In genomic region chr4:133729541-133730093, GRCm38 (mm10) we compare ENCODE assay signal across 8 mouse cellular contexts. TPM values are rescaled to one million over a fixed set of nuclear protein-coding genes. Genes with fewer than 3 reads are reported as not detected.
DNase-seq lines count a peak whose midpoint lies in the region; ATAC-seq lines count a peak whose summit lies in the region.

No protein-coding gene starts in this region.

- no peaks in the 10 kb centered on the region for H3K9me3 ChIP-seq in intestine, embryonic 14.5 days (ENCODE audit: control insufficient read depth, low read length)

- H3K4me1 ChIP-seq in intestine, embryonic 14.5 days (replicated peaks; ENCODE audit: control insufficient read depth, insufficient read depth, low read length) = peaks cover 72% of the 10 kb centered on the region

- ATAC-seq in intestine, embryonic 14.5 days (replicated peaks; ENCODE audit: low FRiP score, low TSS enrichment, low read depth) = peak; percentile 85
- ATAC-seq in megakaryocyte progenitor cell, adult 5-6 weeks (replicated peaks; ENCODE audit: poor library complexity) = peak; percentile 88

- intact Hi-C loops in gastrocnemius, postnatal 14 days (cut with DNase I; ENCODE audit: low total_unique reads) = loop anchor here (10.0 kb wide), 1 partner anchor 45 kb away; no protein-coding TSS in a partner anchor
- intact Hi-C loops in left cerebral cortex, postnatal 10 days (cut with DNase I) = no loop called here

- 6% methylated on average over 16 of the region's 16 CpGs for WGBS in intestine, embryonic 14.5 days

- H3K27ac ChIP-seq in intestine, embryonic 14.5 days (ENCODE audit: low read depth) = peak overlapping the region; percentile 85

- H3K9ac ChIP-seq in intestine, embryonic 14.5 days (ENCODE audit: low read length) = no peak overlapping the region

- peak overlapping the region; percentile 40 for H3K4me2 ChIP-seq in intestine, embryonic 14.5 days (ENCODE audit: low read length)

- DNase-seq in adrenal gland, adult (ENCODE audit: inconsistent age in 2 of 2, low spot score in 1 of 2) = peak; percentile 84 to 94
- DNase-seq in embryo, embryonic 10.5 days (ENCODE audit: low spot score) = peak; percentile 87
- DNase-seq in gastrocnemius, postnatal 14 days = peak; percentile 80
- peak; percentile 85 for DNase-seq in intestine, embryonic 14.5 days (ENCODE audit: low spot score)
- DNase-seq in left cerebral cortex, postnatal 10 days (ENCODE audit: extremely low spot score in 1 of 2, low spot score in 2 of 2) = peak; percentile 87 to 93
- DNase-seq in right cerebral cortex, postnatal 36 days (ENCODE audit: low spot score in 2 of 2) = peak; percentile 83 to 91
- peak; percentile 72 for DNase-seq in yolk sac, embryonic 10.5 days (ENCODE audit: low spot score)

- H3K4me3 ChIP-seq in intestine, embryonic 14.5 days (ENCODE audit: low read depth, low read length) = peak overlapping the region; percentile 6; the same call in 1 of the 2 replicates

- H3K27me3 ChIP-seq in intestine, embryonic 14.5 days (replicated peaks; ENCODE audit: control insufficient read depth, insufficient read depth, low read length) = no peaks in the 10 kb centered on the region

- peaks cover 13% of the 10 kb centered on the region for H3K36me3 ChIP-seq in intestine, embryonic 14.5 days (ENCODE audit: control insufficient read depth, insufficient read depth, low read length)

RNA-seq across cellular contexts. Expression of gene Arid1a, which starts 27.0 kb away (rescaled TPM):
- total RNA-seq in gastrocnemius, postnatal 14 days (2021) = 10 to 100 TPM; 22.3 to 27.3 TPM
- polyA plus RNA-seq in intestine, embryonic 14.5 days (2014; fragmentation: Nextera tagmentation; extraction: Ambion mirVana) = 40.3 and 40.5 TPM in 2 replicates
- total RNA-seq in left cerebral cortex, postnatal 10 days (2021) = 10 to 100 TPM; 76.0 to 76.8 TPM
- total RNA-seq in megakaryocyte progenitor cell, adult 5-6 weeks (2015) = 106 and 108 TPM in 2 replicates
- total RNA-seq in megakaryocyte progenitor cell, adult 5-6 weeks (2017) = 27.0 and 30.0 TPM in 2 replicates

RNA-seq across cellular contexts. Expression of gene Pigv, which starts 57.2 kb away (rescaled TPM):
- total RNA-seq in gastrocnemius, postnatal 14 days (2021) = 1 to 10 TPM; 9.4 to 9.9 TPM
- 13.3 and 14.4 TPM in 2 replicates for polyA plus RNA-seq in intestine, embryonic 14.5 days (2014; fragmentation: Nextera tagmentation; extraction: Ambion mirVana)
- 10 to 100 TPM in 1 of 2 experiments, 1 to 10 TPM in 1; 8.8 to 10.1 TPM for total RNA-seq in left cerebral cortex, postnatal 10 days (2021)
- total RNA-seq in megakaryocyte progenitor cell, adult 5-6 weeks (2015) = 5.1 and 8.5 TPM in 2 replicates
- 5.0 and 5.2 TPM in 2 replicates for total RNA-seq in megakaryocyte progenitor cell, adult 5-6 weeks (2017)

Comparison
In these comparisons a context has a peak if more than half of its experiments do, and no peak if none do; other contexts are left out.
1. Peak in every context shown above with its lines: DNase-seq, ATAC-seq, H3K4me3 ChIP-seq and H3K27ac ChIP-seq.